ENCODE assay signal across 8 mouse cellular contexts in genomic region chr8:69893863-69894262, GRCm38 (mm10). TPM values are rescaled to one million over a fixed set of nuclear protein-coding genes. Genes with fewer than 3 reads are reported as not detected.
DNase-seq lines count a peak whose midpoint lies in the region; ATAC-seq and TF ChIP-seq lines count a peak whose summit lies in the region.

No protein-coding gene starts in this region.

- H3K27ac ChIP-seq in hindbrain, postnatal 0 days = no peak overlapping the region
- H3K27ac ChIP-seq in liver, embryonic 12.5 days = no peak overlapping the region
- H3K27ac ChIP-seq in olfactory bulb, adult 2 months (ENCODE audit: insufficient read depth, low read depth, low read length) = no peak overlapping the region

- TF ChIP-seq CTCF in hindbrain, postnatal 0 days (IDR thresholded peaks at IDR 0.05; ENCODE audit: low read depth) = peak; percentile 74
- peak; percentile 48; the same call in 1 of the 2 replicates for TF ChIP-seq CTCF in olfactory bulb, adult 2 months (IDR thresholded peaks at IDR 0.05; ENCODE audit: insufficient read depth, low read depth, low read length)

- peak; percentile 59; the same call in 1 of the 2 replicates for ATAC-seq in hindbrain, postnatal 0 days
- ATAC-seq in liver, embryonic 12.5 days = 0 out of 2 replicates have a peak, but pooled peaks have one; percentile 13

- no peak overlapping the region for H3K4me2 ChIP-seq in hindbrain, postnatal 0 days (ENCODE audit: low read depth, low read length)
- no peak overlapping the region for H3K4me2 ChIP-seq in liver, embryonic 12.5 days

- peak; percentile 69 for DNase-seq in adrenal gland, postnatal 10 days
- DNase-seq in adrenal gland, postnatal 25 days = no peak
- peak; percentile 48 for DNase-seq in ovary, postnatal 36 days (ENCODE audit: low spot score)
- no peak for DNase-seq in ovary, adult 18-20 months (ENCODE audit: low spot score)
- peak; percentile 62 to 88 for DNase-seq in cerebellum, postnatal 14 days
- DNase-seq in hindbrain, postnatal 0 days (ENCODE audit: low spot score) = peak; percentile 84

- H3K4me1 ChIP-seq in hindbrain, postnatal 0 days (ENCODE audit: insufficient read depth, low read length) = peaks cover 3% of the 10 kb centered on the region; the same call in 1 of the 2 replicates
- peaks cover 50% of the 10 kb centered on the region for H3K4me1 ChIP-seq in liver, embryonic 12.5 days
- H3K4me1 ChIP-seq in olfactory bulb, adult 2 months (ENCODE audit: control insufficient read depth, insufficient read depth, low read length) = peaks cover 51% of the 10 kb centered on the region

- H3K9ac ChIP-seq in hindbrain, postnatal 0 days (replicated peaks; ENCODE audit: low read length) = no peak overlapping the region
- no peak overlapping the region for H3K9ac ChIP-seq in liver, embryonic 12.5 days

- no peak for TF ChIP-seq POLR2A in olfactory bulb, adult 2 months (IDR thresholded peaks at IDR 0.05; ENCODE audit: insufficient read depth, low read depth, low read length)

- peaks cover 17% of the 10 kb centered on the region for H3K27me3 ChIP-seq in hindbrain, postnatal 0 days (ENCODE audit: insufficient read depth, low read length)
- peaks cover 27% of the 10 kb centered on the region for H3K27me3 ChIP-seq in liver, embryonic 12.5 days (replicated peaks)

- no peaks in the 10 kb centered on the region for H3K9me3 ChIP-seq in hindbrain, postnatal 0 days (ENCODE audit: low read length)
- no peaks in the 10 kb centered on the region for H3K9me3 ChIP-seq in liver, embryonic 12.5 days (replicated peaks)

- WGBS in hindbrain, postnatal 0 days = 31% methylated on average over 17 of the region's 17 CpGs
- WGBS in liver, embryonic 12.5 days (ENCODE audit: insufficient replicate concordance) = 55% methylated on average over 17 of the region's 17 CpGs
- WGBS in olfactory bulb, adult 2 months = 33% methylated on average over 17 of the region's 17 CpGs

- H3K4me3 ChIP-seq in hindbrain, postnatal 0 days (ENCODE audit: low read length) = no peak overlapping the region
- H3K4me3 ChIP-seq in liver, embryonic 12.5 days = no peak overlapping the region
- no peak overlapping the region for H3K4me3 ChIP-seq in olfactory bulb, adult 2 months (ENCODE audit: insufficient read depth, low read depth, low read length)

- H3K36me3 ChIP-seq in hindbrain, postnatal 0 days (ENCODE audit: insufficient read depth, low read length) = peaks cover 5% of the 10 kb centered on the region; the same call in 1 of the 2 replicates
- H3K36me3 ChIP-seq in liver, embryonic 12.5 days = peaks cover 68% of the 10 kb centered on the region

RNA-seq across cellular contexts. Expression of gene Cilp2, which starts 6.4 kb away (rescaled TPM):
- 1 to 10 TPM in 1 of 2 experiments, under 1 TPM in 1; 0.64 to 1.5 TPM for total RNA-seq in adrenal gland, postnatal 10 days (2021)
- not detected in 2 replicates for total RNA-seq in adrenal gland, postnatal 25 days (2021)
- 14.3 and 19.2 TPM in 2 replicates for total RNA-seq in hindbrain, postnatal 0 days (2014; rRNA removed)
- polyA plus RNA-seq in hindbrain, postnatal 0 days (2015; fragmentation: Nextera tagmentation; extraction: Ambion mirVana) = 6.9 and 7.2 TPM in 2 replicates
- polyA plus RNA-seq in liver, embryonic 12.5 days (2016; fragmentation: Nextera tagmentation; extraction: Ambion mirVana) = 0.14 and 0.33 TPM in 2 replicates
- polyA plus RNA-seq in olfactory bulb, adult 2 months (2012; ENCODE audit: insufficient read depth, insufficient read length, low replicate concordance, missing spikeins) = not detected in 2 replicates

RNA-seq across cellular contexts. Expression of gene Tssk6, which starts 8.1 kb away (rescaled TPM):
- total RNA-seq in adrenal gland, postnatal 10 days (2021) = under 1 TPM; 0.79 to 0.84 TPM
- 0.24 TPM in 1 of 2 replicates, not detected in the other for total RNA-seq in adrenal gland, postnatal 25 days (2021)
- total RNA-seq in hindbrain, postnatal 0 days (2014; rRNA removed) = 1.6 and 1.8 TPM in 2 replicates
- polyA plus RNA-seq in hindbrain, postnatal 0 days (2015; fragmentation: Nextera tagmentation; extraction: Ambion mirVana) = 3.7 and 4.3 TPM in 2 replicates
- polyA plus RNA-seq in liver, embryonic 12.5 days (2016; fragmentation: Nextera tagmentation; extraction: Ambion mirVana) = 3.8 and 4.5 TPM in 2 replicates
- polyA plus RNA-seq in olfactory bulb, adult 2 months (2012; ENCODE audit: insufficient read depth, insufficient read length, low replicate concordance, missing spikeins) = not detected in 2 replicates

RNA-seq across cellular contexts. Expression of gene Ndufa13, which starts 8.5 kb away (rescaled TPM):
- total RNA-seq in adrenal gland, postnatal 10 days (2021) = 100 to 1,000 TPM; 237 to 261 TPM
- total RNA-seq in adrenal gland, postnatal 25 days (2021) = 158 TPM in 2 replicates
- 61.0 and 91.4 TPM in 2 replicates for total RNA-seq in hindbrain, postnatal 0 days (2014; rRNA removed)
- polyA plus RNA-seq in hindbrain, postnatal 0 days (2015; fragmentation: Nextera tagmentation; extraction: Ambion mirVana) = 269 and 275 TPM in 2 replicates
- 121 and 122 TPM in 2 replicates for polyA plus RNA-seq in liver, embryonic 12.5 days (2016; fragmentation: Nextera tagmentation; extraction: Ambion mirVana)
- not detected in 2 replicates for polyA plus RNA-seq in olfactory bulb, adult 2 months (2012; ENCODE audit: insufficient read depth, insufficient read length, low replicate concordance, missing spikeins)

RNA-seq across cellular contexts. Expression of gene Yjefn3, which starts 8.6 kb away (rescaled TPM):
- 1 to 10 TPM; 5.5 TPM for total RNA-seq in adrenal gland, postnatal 10 days (2021)
- total RNA-seq in adrenal gland, postnatal 25 days (2021) = 1.7 and 4.5 TPM in 2 replicates
- total RNA-seq in hindbrain, postnatal 0 days (2014; rRNA removed) = 8.4 and 10.7 TPM in 2 replicates
- polyA plus RNA-seq in hindbrain, postnatal 0 days (2015; fragmentation: Nextera tagmentation; extraction: Ambion mirVana) = 13.3 and 13.8 TPM in 2 replicates
- 0.74 and 0.86 TPM in 2 replicates for polyA plus RNA-seq in liver, embryonic 12.5 days (2016; fragmentation: Nextera tagmentation; extraction: Ambion mirVana)
- not detected in 2 replicates for polyA plus RNA-seq in olfactory bulb, adult 2 months (2012; ENCODE audit: insufficient read depth, insufficient read length, low replicate concordance, missing spikeins)

Comparison
In these comparisons a context has a peak if more than half of its experiments do, and no peak if none do; other contexts are left out.
1. DNase-seq: peak in adrenal gland, postnatal 10 days (single experiment), ovary, postnatal 36 days (single experiment), cerebellum, postnatal 14 days (2 of 2) and hindbrain, postnatal 0 days (single experiment); none in adrenal gland, postnatal 25 days (single experiment) and ovary, adult 18-20 months (single experiment).